Mouse (Mus musculus) lung, postnatal 0 days (tissue): ENCODE measurements at regions not wholly inside any gene's neighbourhood (a gene's known extent, or its start where the extent isn't known, plus 50 kb on each side); places are given as distances from the start of the nearest gene placed in this dataset.

ENCODE experiments used
- CTCF ChIP-seq: IDR thresholded peaks from 2 replicates; pipeline ENCODE4 v1.5.1; 2016; ENCODE audit warnings: antibody characterized with exemption, mild to moderate bottlenecking
- EP300 ChIP-seq: IDR thresholded peaks from 2 replicates; pipeline ENCODE4 v1.6.1; 2016; ENCODE audit warnings: antibody characterized with exemption, mild to moderate bottlenecking, control low read depth

- TF ChIP-seq CTCF, result no peak
- TF ChIP-seq EP300, result no peak
Measured at GRCm38 (mm10) chr13:60488884-60489265, 112.9 kb upstream of the Dapk1 start.
